Mouse (Mus musculus): ENCODE results near the gene Map4k3.

DNA sequence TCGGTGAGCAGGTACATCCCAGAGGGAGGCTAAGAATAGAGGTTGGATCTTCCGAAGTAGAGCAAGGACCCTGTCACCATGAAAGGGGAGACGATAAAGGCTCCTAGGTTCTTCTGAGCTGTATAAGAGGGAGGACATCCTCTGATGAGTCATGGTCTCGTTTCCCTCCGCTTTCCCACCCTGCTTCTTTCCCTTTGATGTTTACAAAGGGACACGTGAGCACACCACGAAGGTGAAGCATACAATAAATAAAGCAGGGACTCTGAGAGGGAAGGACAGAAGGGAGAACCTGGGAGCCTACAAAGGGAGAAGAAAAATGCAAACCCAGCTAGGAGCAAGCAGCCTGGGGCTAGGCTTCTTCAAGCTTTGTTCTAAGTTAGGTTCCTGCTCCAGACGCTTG, 26.3 kb upstream of the Map4k3 start:
- TF ChIP-seq CTCF (IDR thresholded peaks at IDR 0.05; ENCODE audit: low read depth, low read length) (no peak), POLR2A (IDR thresholded peaks at IDR 0.05; ENCODE audit: insufficient read depth, low read length) (no peak)

Data from ES-Bruce4 (cell line).